Mouse (Mus musculus): ENCODE measurements around the gene Zfp978. TPM values are rescaled to one million over a fixed set of nuclear protein-coding genes. Genes with fewer than 3 reads are reported as not detected.
"Not testable (repeated sequence)": the region's sequence is repeated elsewhere in the genome, so short reads cannot be mapped to it uniquely, and the experiment has no call there.

Zfp978 gene
- not detected for total RNA-seq (2021)
- long read RNA-seq, experiment 1, result 0 reads
- long read RNA-seq, experiment 2, result 0 reads

GRCm38 (mm10) chr4:147361003-147361402, at the start of gene Zfp978:
Gene Zfp978, plus strand, starts transcription at chr4:147361303.
- H3K4me3 ChIP-seq; DNase-seq; H3K27ac ChIP-seq; intact Hi-C loops (cut with DNase I): not testable (repeated sequence)

DNA sequence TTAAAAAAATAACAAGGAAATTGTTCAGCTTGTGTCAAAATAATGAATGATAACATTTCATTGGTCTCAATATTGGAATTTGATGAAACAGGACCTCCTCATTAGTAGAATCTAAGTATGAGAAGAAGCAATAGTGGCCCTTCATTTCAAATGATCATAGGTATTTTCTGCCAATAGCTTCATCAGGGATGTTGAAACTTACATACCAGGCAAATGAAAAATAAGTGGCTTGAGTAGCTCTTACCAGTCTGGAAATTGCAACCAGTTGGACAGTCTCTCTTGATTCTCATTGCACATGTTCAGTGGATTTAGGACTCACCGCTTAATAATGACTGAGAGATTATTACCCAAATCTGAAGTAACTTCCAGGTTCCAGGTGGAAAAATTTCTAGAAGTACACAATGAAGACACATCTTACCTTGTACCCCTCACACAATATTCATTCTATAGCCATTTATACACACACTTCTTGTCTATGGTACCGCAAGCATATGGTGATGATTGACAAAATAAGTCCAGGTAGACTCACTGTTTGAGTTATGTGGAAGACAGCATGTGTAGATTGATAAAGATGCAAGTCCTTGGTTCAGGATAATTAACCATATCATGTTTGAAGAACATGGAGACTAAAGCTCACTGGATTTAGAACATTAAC, 25.9 kb upstream of the Zfp978 start:
- H3K27ac ChIP-seq; H3K4me3 ChIP-seq; intact Hi-C loops (cut with DNase I); DNase-seq: not testable (repeated sequence)

DNA sequence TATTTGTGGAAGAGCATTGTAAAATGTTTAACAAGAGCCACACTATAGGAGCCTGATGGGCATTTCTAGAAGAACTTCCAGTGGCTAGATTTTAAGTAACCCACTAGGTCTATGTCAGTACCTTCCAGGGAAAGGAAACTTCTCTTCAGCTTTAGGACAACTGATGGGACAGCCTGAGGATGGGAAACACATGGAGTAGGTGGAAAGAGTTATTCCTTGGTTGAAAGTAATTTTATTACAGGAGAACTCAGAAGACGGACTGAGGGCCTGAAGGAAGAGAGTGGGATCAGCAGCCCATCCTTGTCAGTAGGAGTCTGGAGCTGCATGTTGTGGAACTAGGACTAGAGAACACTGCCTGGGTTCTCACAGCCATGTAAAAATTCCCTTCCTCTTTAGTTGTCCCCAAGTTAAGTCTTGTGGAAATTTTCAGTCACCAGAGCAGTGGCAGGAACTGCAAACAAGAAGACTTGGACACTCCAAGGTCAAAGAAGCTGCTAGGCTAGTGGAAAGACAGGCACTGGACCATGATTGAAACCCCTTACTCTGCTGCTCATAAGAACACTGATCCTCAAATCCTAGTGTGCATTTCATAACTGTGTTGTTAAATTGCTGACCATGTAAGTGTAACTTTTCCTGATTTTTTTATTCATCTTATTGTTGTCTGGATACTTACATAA, 25.3 kb upstream of the Zfp978 start:
- H3K27ac ChIP-seq; intact Hi-C loops (cut with DNase I); H3K4me3 ChIP-seq; DNase-seq: not testable (repeated sequence)

- H3K4me3 ChIP-seq; H3K27ac ChIP-seq; intact Hi-C loops (cut with DNase I): not testable (repeated sequence)
- DNase-seq, result peak; percentile 17
Measured at GRCm38 (mm10) chr4:147336368-147337195, 24.5 kb upstream of the Zfp978 start.

DNA sequence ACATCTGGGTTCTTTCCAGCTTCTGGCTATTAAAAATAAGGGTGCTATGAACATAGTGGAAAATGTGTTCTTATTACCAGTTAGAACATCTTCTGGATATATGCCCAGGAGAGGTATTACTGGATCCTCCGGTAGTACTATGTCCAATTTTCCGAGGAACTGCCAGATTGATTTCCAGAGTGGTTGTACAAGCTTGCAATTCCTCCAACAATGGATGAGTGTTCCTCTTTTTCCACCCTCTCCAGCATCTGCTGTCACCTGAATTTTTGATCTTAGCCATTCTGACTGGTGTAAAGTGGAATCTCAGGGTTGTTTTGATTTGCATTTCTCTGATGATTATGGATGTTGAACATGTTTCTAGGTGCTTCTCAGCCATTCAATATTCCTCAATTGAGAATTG, 23.6 kb upstream of the Zfp978 start:
- not testable (repeated sequence) for H3K4me3 ChIP-seq

DNA sequence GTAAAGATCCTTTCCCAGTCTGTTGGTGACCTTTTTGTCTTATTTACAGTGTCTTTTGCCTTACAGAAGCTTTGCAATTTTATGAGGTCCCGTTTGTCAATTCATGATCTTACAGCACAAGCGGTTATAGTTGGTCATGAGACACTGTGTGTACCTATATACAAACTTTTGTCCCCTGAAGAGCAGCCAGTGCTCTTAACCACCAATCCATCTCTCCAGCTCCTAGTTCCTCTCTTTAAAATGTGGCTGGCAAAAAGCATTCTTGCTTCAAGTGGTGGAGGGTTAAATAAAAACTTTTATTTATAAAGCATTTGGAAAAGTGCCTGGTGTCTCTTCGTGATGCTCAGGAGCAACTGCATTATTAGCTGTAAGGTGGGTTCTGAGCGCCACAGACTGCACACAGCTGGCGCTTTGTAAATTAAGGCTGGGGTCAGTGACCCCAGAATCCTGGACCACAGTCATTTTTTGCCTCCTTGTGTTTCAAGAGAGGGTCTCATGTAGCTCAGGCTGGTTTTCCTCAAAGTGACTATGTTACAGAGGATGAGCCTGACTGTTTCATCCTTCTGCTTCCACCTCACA, 23.0 kb upstream of the Zfp978 start:
- no peak overlapping the region for H3K27ac ChIP-seq
- TF ChIP-seq CTCF (IDR thresholded peaks at IDR 0.05), result no peak
- intact Hi-C loops (cut with DNase I), result no loop called here
- peak; percentile 25 for DNase-seq
- no peak overlapping the region for H3K4me3 ChIP-seq

More for the DNA sequence above, 23.6 kb upstream of the Zfp978 start:
- H3K27ac ChIP-seq; DNase-seq; intact Hi-C loops (cut with DNase I): not testable (repeated sequence)

GRCm38 (mm10) chr4:147338706-147339105, 22.4 kb upstream of the Zfp978 start:
- intact Hi-C loops (cut with DNase I); H3K27ac ChIP-seq; DNase-seq; H3K4me3 ChIP-seq: not testable (repeated sequence)

DNA sequence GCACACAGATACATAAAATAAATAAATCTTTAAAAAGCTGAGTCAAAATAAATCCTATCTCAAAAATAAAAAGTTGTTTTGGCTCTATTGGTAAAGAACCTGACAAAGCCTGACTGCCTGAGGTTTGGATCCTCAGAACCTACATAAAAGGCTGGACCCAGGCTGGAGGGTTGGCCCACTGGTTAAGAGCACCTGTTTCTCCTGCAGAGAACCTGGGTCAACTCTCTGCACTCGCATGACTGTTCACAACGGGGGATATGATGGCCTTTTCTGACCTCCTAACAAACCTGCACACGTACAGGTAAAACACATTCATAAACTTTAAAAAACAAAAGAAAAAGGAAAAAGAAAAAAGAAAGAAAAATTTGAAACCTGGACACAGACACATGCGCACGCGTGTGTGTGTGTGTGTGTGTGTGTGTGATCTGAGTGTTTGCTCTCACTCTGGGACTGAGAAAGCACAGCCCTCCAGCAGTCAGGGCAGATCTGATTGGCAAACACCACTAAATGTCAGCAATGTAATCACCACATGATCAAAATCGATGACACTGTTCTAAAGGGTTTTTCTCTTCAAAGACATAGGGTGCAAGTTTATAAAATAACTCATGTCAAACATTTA, 21.4 kb upstream of the Zfp978 start:
- intact Hi-C loops (cut with DNase I); H3K27ac ChIP-seq; H3K4me3 ChIP-seq: not testable (repeated sequence)
- peak; percentile 27 for DNase-seq

- H3K27ac ChIP-seq; intact Hi-C loops (cut with DNase I); DNase-seq; H3K4me3 ChIP-seq: not testable (repeated sequence)
Measured at GRCm38 (mm10) chr4:147340236-147340635, 20.9 kb upstream of the Zfp978 start.

DNA sequence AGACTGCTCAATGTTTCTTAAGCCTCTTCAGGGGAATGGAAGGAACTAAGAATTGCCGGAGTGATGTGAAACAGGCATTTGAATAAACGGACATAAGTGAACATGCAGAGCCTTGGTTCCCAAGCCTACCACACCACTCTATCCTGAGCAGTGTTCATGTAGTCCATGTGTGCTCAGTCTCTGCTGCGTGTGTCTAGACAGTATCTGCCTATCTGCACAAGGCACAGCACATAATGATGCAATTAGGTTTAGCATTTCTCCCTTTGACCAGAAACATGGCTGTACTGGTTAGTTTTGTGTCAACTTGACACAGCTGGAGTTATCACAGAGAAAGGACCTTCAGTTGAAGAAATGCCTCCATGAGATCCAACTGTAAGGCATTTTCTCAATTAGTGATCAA, 20.2 kb upstream of the Zfp978 start:
- intact Hi-C loops (cut with DNase I); H3K27ac ChIP-seq; H3K4me3 ChIP-seq; DNase-seq: not testable (repeated sequence)

GRCm38 (mm10) chr4:147343042-147343908, 17.8 kb upstream of the Zfp978 start:
- peak; percentile 40 for DNase-seq
- intact Hi-C loops (cut with DNase I); H3K4me3 ChIP-seq; H3K27ac ChIP-seq: not testable (repeated sequence)

DNA sequence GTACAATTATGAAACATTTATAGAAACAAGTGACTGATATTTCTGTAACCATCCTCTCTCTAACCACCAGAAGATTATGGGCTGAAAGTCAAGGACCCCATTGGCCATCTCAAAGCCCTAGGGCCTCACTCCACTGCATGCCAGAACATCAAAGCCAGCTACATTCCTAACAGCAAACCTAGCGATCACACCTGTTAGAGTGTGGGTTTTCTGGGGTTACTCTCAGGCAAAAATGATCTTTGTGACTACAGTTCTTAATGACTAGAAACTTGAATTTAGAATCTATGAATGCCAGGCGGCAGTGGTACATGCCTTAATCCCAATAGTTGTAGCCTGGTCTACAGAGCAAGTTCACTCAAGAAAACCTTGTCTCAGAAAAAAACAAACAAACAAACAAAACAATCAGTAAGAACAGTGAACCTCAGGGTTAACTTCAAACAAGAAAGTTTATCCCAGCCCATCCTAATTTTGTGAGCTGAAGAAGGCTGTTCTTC, 16.0 kb upstream of the Zfp978 start:
- intact Hi-C loops (cut with DNase I); H3K27ac ChIP-seq; DNase-seq; H3K4me3 ChIP-seq: not testable (repeated sequence)

GRCm38 (mm10) chr4:147346361-147347035, 14.6 kb upstream of the Zfp978 start:
- H3K27ac ChIP-seq, result not testable (repeated sequence)

DNA sequence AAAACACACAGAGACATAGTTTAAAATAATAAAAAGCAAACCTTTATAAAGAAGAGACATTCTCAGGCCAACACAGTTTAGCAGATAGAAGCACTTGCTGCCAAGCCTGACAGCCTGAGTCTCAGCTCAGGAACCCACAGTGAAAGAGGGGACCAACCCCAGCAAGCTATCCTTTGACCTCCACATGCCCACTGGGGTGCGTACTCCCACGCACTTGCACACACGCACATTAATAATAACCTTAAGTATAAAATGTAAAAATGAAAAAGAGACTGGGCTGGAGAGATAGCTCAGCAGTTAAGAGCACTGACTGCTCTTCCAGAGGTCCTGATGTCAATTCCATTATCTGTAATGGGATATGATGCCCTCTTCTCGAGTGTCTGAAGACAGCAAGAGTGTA, 13.8 kb upstream of the Zfp978 start:
- DNase-seq; H3K27ac ChIP-seq; intact Hi-C loops (cut with DNase I); H3K4me3 ChIP-seq: not testable (repeated sequence)

More at GRCm38 (mm10) chr4:147346361-147347035, 14.6 kb upstream of the Zfp978 start:
- H3K4me3 ChIP-seq; intact Hi-C loops (cut with DNase I); DNase-seq: not testable (repeated sequence)

GRCm38 (mm10) chr4:147347880-147348279, 13.2 kb upstream of the Zfp978 start:
- H3K4me3 ChIP-seq; DNase-seq; H3K27ac ChIP-seq; intact Hi-C loops (cut with DNase I): not testable (repeated sequence)

GRCm38 (mm10) chr4:147348401-147348800, 12.7 kb upstream of the Zfp978 start:
- H3K4me3 ChIP-seq; intact Hi-C loops (cut with DNase I); DNase-seq; H3K27ac ChIP-seq: not testable (repeated sequence)

Data from gastrocnemius, adult 2 months (tissue).